Mouse (Mus musculus): ENCODE measurements around the gene Dph3. TPM values are rescaled to one million over a fixed set of nuclear protein-coding genes. Genes with fewer than 3 reads are reported as not detected.

Dph3 gene
- polyA plus RNA-seq, 1 experiment = 41.9 TPM

DNA sequence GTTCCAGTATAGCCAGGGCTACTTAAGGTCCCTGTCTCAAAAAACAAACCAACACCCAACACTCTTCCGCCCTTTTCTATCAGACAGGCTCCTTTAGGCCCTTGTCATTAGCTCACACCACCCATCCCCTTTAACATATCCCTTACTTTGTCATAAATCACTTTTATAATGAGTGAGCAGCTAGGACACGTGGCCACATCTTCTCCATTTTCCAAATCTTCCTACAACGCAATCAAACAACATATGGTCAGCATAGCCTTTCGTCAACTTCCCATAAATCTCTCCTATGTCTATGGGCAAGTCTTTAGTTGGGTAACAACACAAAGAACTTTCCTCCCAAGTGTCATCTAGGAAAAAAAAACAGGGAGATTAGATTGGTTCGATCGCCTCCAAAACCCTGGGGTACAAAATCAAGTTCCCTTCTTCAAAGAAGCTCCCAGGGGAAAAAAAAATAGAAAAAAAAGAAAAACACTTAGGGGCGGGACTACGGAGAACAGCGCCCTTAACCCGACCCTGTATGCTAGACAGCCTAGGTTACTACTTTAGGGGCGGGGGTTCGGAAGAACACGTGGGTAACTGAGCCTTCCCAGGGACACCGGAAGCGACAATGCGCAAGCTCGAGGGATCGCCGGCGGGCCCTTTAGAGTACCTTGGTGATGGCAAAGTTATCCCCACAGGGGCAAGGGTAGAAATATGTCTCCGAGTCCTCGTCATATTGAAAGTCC, 606 bp downstream of the Dph3 start, which contains the start of gene Oxnad1:
Oxnad1 (plus strand) TSS at position 614 of the 725 bp plus-strand sequence.
- DNase-seq (ENCODE audit: low read depth) = peak; percentile 52

DNA sequence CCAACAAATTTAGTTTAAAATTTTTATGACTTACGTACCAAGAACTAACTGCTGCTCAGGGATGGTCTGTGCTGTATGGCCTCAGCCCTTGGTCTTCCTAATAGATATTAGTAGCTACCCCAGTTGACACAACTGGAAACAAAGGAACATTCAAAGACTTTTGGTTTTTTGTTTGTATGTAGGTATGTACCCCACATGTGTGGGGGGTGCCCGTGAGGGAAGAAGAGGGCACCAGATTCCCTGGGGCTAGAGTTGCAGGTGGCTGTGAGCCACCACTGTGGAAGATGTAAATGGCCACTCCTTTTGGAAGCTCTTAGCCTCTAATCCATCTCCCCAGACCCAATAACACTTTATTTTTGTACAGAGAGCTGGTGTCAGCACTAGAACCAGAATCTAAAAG, 2.1 kb downstream of the Dph3 start:
- no peak for DNase-seq (ENCODE audit: low read depth)

- DNase-seq (ENCODE audit: low read depth) = no peak
Measured at GRCm38 (mm10) chr14:32082891-32083290, 2.6 kb downstream of the Dph3 start.

- DNase-seq (ENCODE audit: low read depth) = no peak
Measured at GRCm38 (mm10) chr14:32081026-32081425, 4.5 kb downstream of the Dph3 start.

DNA sequence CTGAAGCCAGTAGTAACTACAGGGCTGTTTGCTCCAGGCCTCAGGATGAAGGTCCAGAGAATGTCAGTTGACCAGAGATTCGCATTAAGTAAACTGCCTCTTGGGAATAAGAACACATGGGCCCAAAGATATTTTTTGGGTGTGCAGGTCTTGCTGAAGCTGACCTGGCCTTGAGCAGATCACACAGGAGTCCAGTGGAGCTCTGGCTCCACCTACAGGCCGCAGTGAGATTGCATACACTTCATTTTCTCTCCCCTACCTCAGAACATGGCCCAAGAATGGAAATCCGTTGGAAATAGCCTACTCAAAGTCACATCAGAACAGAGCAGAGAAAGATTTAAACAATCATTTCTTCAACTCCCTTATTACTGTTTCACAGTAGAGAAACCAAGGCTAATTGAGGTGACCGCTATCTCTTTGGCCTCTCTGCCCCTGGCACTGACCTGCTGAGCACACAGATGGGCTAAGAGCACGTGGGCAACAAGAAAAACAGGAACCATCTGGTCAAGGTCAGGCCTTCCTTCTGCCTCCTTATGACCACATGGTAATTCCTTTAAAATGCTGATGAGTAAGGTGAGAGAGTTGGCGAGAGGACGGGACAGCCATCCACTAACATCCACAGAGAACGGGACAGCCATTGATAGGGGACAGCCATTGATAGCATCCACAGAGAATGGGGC, 8.5 kb downstream of the Dph3 start:
- no peak for DNase-seq (ENCODE audit: low read depth)

DNA sequence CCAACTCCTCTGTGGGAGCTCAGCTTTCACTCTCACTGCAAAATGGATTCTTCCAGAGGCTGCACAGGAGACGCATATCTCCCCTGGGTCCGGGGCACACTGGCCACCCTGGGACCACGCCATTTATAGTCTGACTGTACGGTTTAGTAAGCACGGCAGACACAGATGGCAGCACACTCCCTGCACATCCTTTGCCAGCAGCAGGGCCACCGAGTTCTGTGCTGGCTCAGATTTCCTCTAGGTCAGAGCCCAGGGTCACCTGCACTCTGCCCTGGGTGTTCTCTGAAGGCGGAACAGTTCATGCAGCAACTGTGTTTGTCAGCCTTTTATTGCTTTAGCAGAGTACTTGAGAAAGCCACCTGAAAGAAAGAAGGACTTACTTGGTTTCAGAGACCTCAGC, 11.6 kb downstream of the Dph3 start:
- DNase-seq (ENCODE audit: low read depth) = no peak

DNA sequence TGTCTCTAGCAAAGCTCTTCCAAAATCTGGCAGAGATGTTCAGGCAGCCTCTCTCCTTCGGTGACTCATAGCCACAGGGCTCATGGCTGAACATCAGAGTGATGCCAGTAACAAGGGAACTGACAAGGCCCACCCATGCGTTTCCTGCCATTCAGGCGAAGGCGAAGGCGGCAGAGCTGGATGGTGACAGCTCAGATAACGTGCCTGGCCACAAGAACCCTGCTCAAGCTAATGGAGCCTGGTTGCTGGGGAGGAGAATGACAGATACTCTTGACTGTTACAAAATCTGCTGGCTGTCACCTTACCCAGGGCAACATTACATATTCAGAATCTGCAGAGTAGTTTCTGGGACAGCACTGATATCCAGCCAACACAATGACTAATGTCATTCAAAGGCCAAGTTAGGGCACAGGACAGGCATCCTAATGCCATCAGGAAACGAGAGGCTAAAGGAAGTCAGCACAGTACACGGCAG, 12.3 kb downstream of the Dph3 start:
- no peak for DNase-seq (ENCODE audit: low read depth)

DNA sequence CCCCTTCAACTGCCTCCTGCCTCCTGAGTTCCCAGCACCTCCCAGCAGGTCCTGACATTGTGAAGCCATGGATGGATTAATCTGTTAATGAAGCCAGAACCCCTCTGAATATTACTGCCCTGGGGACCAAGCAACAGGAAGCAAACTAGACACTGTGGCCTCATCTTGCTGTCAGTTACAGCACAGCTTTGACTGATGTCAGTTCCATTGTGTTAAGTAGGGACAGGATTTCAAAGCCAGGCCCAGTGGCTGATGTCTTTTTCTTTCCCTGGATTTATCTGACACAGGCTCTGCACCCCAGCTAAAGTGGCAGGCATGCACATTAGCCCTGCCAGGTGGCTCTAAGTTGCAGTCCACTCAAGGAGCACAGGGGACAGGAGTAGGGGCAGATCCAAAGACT, 12.7 kb downstream of the Dph3 start:
- DNase-seq (ENCODE audit: low read depth) = no peak

GRCm38 (mm10) chr14:32061398-32061797, 24.1 kb downstream of the Dph3 start:
- DNase-seq (ENCODE audit: low read depth) = no peak

DNA sequence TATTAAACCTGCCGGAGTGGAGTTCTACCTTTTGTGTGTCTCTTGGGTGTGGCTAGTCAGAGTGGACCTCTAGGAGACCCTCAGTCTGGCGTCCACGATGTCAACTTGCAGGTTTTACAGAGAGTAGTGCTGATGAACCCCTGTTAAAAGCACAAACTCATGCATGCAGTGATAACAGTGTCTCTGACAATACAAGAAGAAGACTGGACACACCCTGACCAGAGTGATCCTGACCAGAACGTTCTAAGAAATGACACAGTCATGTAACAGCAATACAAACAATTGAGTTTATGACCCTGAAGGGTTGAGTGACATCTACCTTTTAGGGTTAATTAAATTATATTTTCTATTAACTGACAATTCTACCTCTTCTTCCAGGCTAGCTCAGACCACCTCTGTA, 27.9 kb downstream of the Dph3 start:
- no peak for DNase-seq (ENCODE audit: low read depth)

DNA sequence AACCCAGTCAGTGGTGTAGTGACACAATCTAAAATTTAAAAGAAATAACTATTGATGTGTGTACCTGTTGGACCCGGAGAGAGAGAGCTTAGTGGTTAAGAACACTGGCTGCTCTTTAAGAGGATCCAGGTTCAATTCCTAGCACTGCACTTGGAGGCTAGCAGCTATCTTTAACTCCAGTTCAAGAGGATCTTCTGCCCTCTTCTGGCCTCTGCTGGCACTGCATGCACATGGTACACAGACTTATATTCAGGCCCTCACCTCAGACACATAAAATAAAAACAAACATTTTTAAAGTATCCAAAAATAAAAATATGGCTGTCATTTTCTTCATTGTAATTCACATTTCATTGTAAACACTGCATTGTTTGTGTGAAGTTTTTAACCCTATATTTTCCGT, 28.9 kb downstream of the Dph3 start:
- no peak for DNase-seq (ENCODE audit: low read depth)

DNA sequence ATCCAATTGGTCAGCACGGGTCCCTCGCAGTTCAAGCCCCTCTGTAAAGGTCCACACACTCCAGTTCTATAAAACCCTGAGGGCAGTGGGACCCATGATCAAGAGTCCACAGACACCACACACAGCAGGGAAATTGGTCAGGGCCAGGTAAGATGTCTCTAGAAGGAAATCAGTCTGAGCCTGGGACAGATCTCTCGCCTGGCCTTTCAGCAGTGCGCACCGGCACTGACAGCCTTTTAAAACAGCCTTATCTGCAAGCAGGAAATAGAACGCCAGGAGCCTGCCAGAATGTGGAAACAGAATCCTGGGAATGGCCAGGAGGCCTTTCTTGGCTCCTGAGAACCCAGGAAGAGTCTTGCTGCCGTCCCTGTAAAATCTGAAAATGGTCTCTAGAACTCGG, 29.7 kb downstream of the Dph3 start:
- no peak for DNase-seq (ENCODE audit: low read depth)

GRCm38 (mm10) chr14:32054788-32055187, 30.7 kb downstream of the Dph3 start:
- DNase-seq (ENCODE audit: low read depth) = no peak

- no peak for DNase-seq (ENCODE audit: low read depth)
Measured at GRCm38 (mm10) chr14:32053895-32054294, 31.6 kb downstream of the Dph3 start.

DNA sequence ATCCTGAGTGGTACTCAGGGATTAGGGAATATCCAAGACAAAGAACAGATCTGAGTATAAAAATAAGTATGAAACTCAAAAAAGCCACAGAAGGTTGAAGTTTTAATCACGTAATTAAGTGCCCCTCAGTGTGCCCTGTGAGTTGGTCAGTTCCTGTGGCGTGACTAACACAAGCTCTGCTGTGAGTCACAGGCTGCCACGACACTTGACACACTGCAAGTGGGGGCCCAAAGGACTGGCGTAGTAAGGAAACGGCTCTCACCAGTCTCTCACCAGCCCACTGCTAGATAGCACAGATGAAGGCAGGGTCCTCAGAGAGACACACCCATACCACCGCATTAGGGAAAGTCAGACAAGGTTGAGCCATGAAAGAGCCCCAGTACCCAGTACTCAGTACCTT, 35.4 kb downstream of the Dph3 start:
- no peak for DNase-seq (ENCODE audit: low read depth)

DNA sequence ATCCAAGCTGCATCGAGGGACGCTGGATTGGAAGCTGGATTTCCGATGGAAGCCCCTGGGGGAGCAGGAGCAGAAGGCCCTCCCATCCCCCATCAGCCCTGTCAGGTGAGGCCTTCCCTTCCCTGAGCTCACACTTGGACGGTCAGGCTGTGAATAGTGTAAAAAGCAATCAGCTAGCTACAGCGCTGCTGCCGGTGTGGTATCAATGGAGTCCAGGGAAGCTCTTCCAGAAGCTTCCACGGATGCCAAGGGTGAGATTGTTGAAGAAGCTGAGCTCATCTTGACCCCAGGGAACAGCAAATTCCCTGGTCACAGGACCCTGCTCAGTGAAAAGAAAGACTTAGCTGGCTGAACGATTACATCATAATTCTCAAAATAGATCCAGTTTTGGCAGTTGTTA, 39.2 kb downstream of the Dph3 start:
- no peak for DNase-seq (ENCODE audit: low read depth)

DNA sequence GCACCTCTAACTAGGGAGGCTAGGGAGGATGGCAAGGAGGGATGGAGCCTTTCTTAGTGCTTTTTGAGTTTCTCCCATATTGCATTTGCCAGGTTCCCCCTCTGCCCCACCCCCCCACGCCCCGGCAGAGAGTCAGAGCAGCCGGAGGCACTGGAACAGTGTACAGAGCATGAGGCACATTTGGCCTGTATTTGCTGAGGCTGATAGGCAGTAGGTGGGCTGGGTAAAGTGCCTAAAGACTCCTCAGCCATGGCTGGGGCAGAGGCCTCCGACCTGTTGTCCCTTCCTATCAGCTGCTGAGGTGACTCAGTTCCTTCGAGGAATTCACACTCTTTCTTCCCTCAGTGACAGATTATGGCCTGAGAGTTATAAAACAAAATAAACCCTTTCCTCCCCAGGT, 43.4 kb downstream of the Dph3 start:
- DNase-seq (ENCODE audit: low read depth) = no peak

DNA sequence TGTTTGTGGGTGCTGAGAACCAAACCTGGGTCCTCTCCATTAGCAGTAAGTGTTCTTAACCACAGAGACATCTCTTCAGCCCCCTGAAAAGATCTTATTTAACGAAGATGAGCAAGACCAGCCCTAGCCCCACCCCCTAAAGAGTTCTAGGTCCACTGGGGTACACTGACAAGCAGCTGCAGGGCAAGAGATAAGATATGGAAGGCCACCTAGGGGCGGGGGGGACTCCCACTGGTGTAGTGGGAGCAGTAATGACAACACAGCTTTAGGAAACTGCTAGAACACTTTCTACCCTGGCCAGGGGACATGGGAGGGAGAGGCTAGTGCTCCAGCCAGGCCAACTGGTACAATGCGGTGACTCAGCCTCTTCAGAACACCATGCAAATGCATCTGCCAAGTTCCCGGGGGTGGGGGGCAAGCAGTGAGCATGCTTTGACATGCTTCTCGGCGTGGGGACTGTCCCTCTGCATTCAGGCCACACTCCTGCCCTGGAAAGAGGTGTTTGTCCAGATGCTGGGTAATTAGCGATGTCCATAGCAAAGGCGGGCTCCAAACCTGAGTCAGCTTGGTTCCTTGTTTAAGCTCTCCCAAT, 47.8 kb downstream of the Dph3 start:
- no peak for DNase-seq (ENCODE audit: low read depth)

DNA sequence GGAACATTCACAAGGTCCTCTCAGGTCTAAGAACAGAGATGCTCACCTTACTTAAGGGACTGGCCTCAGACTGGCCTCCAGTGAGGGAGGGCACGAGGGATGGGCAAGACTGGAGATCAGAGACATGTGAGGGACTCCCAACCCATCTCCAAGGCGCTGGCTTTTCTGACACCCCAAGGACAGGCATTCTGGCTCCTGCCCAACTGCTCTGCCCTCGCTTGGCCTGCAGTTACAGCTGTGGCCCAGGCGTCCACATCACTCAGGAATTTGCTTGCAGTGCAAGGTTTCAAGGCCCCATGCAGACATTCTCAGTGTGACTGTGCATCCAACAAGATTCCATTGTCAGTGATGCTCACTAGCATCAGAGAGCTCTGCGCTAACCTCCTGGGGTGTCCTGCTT, 49.0 kb downstream of the Dph3 start:
- DNase-seq (ENCODE audit: low read depth) = no peak

GRCm38 (mm10) chr14:32032522-32032921, 53.0 kb downstream of the Dph3 start:
- DNase-seq (ENCODE audit: low read depth) = no peak
